Mouse (Mus musculus): ENCODE results near the gene Mxd4.

GRCm38 (mm10) chr5:34198615-34199014 is 11.1 kb upstream of the Mxd4 start:
- TF ChIP-seq GATA1 (IDR thresholded peaks at IDR 0.05; ENCODE audit: low read length) (no peak), TAL1 (IDR thresholded peaks at IDR 0.05; ENCODE audit: low read length) (no peak)

Data from erythroblast, embryonic 14.5 days (primary cell).